Mouse (Mus musculus): ENCODE results near the gene Eps8. TPM values are rescaled to one million over a fixed set of nuclear protein-coding genes. Genes with fewer than 3 reads are reported as not detected.

Eps8 gene
- polyA plus RNA-seq, 1 experiment = 17.7 TPM

DNA sequence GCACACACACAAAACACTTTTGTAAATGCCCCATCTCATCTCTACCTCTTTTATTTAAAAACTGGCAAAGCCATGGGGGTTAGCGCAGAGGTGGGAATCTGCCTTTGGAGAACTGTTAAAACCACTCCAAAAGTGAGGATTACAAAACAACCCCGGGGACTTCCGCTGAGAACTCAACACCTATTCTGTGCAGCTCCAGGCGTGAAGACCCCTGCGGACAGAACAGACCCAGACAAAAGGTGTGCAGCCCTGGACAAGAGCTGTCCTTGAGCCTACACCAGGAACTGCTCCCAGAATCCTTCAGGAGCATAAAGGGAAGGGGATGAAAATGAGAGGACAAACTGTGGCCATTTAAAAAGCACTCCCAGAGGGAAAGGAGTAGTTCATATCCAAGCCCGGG is 159.4 kb downstream of the Eps8 start:
- Histone ChIP-seq H3K4me3 (ENCODE audit: low read depth, low read length) (no peak overlapping the region), H3K9me3 (replicated peaks; ENCODE audit: control insufficient read depth, insufficient read depth, low read length, poor library complexity, severe bottlenecking) (no peaks in the 10 kb centered on the region), H3K36me3 (ENCODE audit: control insufficient read depth, insufficient read depth, low read length, poor library complexity, severe bottlenecking) (peaks cover 2% of the 10 kb centered on the region; the same call in 1 of the 2 replicates), H3K9ac (ENCODE audit: low read depth, poor library complexity, severe bottlenecking) (no peak overlapping the region), H3K27ac (ENCODE audit: insufficient read depth, low read length) (peak overlapping the region; percentile 86), H3K4me1 (ENCODE audit: control insufficient read depth, insufficient read depth, low read length) (peaks cover 6% of the 10 kb centered on the region), H3K27me3 (ENCODE audit: control insufficient read depth, insufficient read depth, low read length, poor library complexity, severe bottlenecking) (no peaks in the 10 kb centered on the region)
- TF ChIP-seq POLR2A (IDR thresholded peaks at IDR 0.05; ENCODE audit: insufficient read depth, low read length) = no peak
- peak; percentile 85 for TF ChIP-seq EP300 (IDR thresholded peaks at IDR 0.05; ENCODE audit: insufficient read depth, low read depth, low read length)

DNA sequence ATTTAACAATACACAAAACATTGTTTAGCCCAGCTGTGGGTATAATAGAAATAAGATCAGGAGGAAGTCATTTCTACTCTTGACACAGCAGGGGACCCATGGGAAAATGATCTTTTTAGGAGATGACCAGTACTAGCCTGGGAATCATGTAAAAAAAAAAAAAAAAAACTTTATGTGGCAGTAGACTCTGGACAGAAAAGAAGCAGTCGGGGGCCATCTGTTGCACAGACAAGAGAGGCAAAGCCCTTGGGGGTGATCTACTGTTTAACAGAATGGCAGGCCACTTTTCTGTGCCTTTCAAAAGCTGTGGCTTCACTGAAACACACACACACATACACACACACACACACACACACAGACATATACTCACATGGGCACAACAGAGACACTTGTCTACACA is 159.9 kb downstream of the Eps8 start:
- TF ChIP-seq POLR2A (IDR thresholded peaks at IDR 0.05; ENCODE audit: insufficient read depth, low read length) (no peak), CTCF (IDR thresholded peaks at IDR 0.05; ENCODE audit: low read depth, low read length) (no peak), EP300 (IDR thresholded peaks at IDR 0.05; ENCODE audit: insufficient read depth, low read depth, low read length) (no peak)
- Histone ChIP-seq H3K36me3 (ENCODE audit: control insufficient read depth, insufficient read depth, low read length, poor library complexity, severe bottlenecking) (peaks cover 2% of the 10 kb centered on the region; the same call in 1 of the 2 replicates), H3K4me3 (ENCODE audit: low read depth, low read length) (no peak overlapping the region), H3K27me3 (ENCODE audit: control insufficient read depth, insufficient read depth, low read length, poor library complexity, severe bottlenecking) (no peaks in the 10 kb centered on the region), H3K9ac (ENCODE audit: low read depth, poor library complexity, severe bottlenecking) (no peak overlapping the region), H3K9me3 (replicated peaks; ENCODE audit: control insufficient read depth, insufficient read depth, low read length, poor library complexity, severe bottlenecking) (no peaks in the 10 kb centered on the region), H3K27ac (ENCODE audit: insufficient read depth, low read length) (peak overlapping the region; percentile 86), H3K4me1 (ENCODE audit: control insufficient read depth, insufficient read depth, low read length) (peaks cover 8% of the 10 kb centered on the region)

DNA sequence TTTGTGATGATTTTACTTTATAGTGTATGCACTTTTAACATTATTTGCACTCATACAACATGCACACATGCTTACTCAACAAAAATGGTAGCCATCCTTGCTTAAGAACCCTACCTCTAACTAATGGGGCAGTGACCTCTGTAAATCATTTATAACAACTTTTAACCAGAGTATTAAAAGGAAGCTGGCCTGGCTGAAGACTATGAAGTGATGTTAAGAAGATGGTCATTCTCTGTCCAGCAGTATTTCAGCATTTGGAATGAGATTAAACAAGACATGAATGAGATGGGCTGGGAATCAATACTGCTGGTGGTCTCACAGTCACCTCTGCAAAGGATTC is 160.6 kb downstream of the Eps8 start:
- H3K27ac ChIP-seq (ENCODE audit: insufficient read depth, low read length) = no peak overlapping the region
- H3K9me3 ChIP-seq (replicated peaks; ENCODE audit: control insufficient read depth, insufficient read depth, low read length, poor library complexity, severe bottlenecking) = no peaks in the 10 kb centered on the region
- no peaks in the 10 kb centered on the region for H3K36me3 ChIP-seq (ENCODE audit: control insufficient read depth, insufficient read depth, low read length, poor library complexity, severe bottlenecking)
- peaks cover 8% of the 10 kb centered on the region for H3K4me1 ChIP-seq (ENCODE audit: control insufficient read depth, insufficient read depth, low read length)
- no peak overlapping the region for H3K4me3 ChIP-seq (ENCODE audit: low read depth, low read length)
- H3K9ac ChIP-seq (ENCODE audit: low read depth, poor library complexity, severe bottlenecking) = no peak overlapping the region
- TF ChIP-seq CTCF (IDR thresholded peaks at IDR 0.05; ENCODE audit: low read depth, low read length) (no peak), EP300 (IDR thresholded peaks at IDR 0.05; ENCODE audit: insufficient read depth, low read depth, low read length) (no peak), POLR2A (IDR thresholded peaks at IDR 0.05; ENCODE audit: insufficient read depth, low read length) (no peak)
- H3K27me3 ChIP-seq (ENCODE audit: control insufficient read depth, insufficient read depth, low read length, poor library complexity, severe bottlenecking) = no peaks in the 10 kb centered on the region

DNA sequence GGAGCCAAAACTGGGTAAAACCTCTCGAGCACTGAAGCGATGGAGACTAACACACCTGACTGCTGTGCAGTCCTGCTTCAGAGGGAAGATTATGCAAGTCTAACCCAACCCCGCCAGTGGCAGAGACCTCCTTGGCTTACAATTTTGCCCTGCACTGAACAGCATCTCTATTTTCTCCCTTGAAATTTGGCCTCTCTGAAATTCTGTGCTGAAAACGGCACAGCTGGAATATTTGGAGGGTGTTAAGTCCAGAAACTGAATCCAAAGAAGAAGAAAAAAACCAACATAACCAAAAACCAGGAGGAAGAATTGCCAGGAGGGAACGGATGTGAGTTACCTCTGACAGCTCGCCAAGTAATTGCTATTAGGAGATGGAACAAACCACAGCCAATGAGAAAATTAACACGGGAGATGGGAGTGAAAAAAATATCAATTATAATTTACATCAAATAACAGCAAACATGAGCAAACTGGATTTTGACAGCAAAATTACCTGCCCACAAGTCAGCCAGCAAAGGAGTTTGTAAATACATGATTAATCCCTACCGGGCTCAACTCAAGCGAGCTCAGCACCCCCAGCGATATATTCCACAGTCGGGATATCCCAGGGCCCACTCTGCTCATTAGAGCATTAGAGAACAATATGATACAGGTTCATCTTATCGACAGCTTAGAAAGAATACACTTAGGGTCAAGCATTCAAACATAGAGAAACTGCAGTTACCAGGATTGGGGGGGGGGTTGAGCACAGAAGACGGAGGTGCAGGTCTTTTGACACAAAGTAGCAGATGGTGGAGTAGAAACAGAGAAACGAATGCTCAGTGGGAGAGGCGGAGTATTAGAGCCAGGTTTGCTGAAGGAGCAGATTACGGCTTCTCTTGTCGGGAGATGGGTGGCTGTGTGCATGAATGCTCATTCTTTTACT is 161.2 kb downstream of the Eps8 start:
- Histone ChIP-seq H3K9ac (ENCODE audit: low read depth, poor library complexity, severe bottlenecking) (no peak overlapping the region), H3K4me1 (ENCODE audit: control insufficient read depth, insufficient read depth, low read length) (peaks cover 9% of the 10 kb centered on the region), H3K27ac (ENCODE audit: insufficient read depth, low read length) (no peak overlapping the region), H3K36me3 (ENCODE audit: control insufficient read depth, insufficient read depth, low read length, poor library complexity, severe bottlenecking) (no peaks in the 10 kb centered on the region), H3K4me3 (ENCODE audit: low read depth, low read length) (no peak overlapping the region), H3K9me3 (replicated peaks; ENCODE audit: control insufficient read depth, insufficient read depth, low read length, poor library complexity, severe bottlenecking) (no peaks in the 10 kb centered on the region), H3K27me3 (ENCODE audit: control insufficient read depth, insufficient read depth, low read length, poor library complexity, severe bottlenecking) (no peaks in the 10 kb centered on the region)
- no peak for TF ChIP-seq EP300 (IDR thresholded peaks at IDR 0.05; ENCODE audit: insufficient read depth, low read depth, low read length)
- no peak for TF ChIP-seq CTCF (IDR thresholded peaks at IDR 0.05; ENCODE audit: low read depth, low read length)
- no peak for TF ChIP-seq POLR2A (IDR thresholded peaks at IDR 0.05; ENCODE audit: insufficient read depth, low read length)

DNA sequence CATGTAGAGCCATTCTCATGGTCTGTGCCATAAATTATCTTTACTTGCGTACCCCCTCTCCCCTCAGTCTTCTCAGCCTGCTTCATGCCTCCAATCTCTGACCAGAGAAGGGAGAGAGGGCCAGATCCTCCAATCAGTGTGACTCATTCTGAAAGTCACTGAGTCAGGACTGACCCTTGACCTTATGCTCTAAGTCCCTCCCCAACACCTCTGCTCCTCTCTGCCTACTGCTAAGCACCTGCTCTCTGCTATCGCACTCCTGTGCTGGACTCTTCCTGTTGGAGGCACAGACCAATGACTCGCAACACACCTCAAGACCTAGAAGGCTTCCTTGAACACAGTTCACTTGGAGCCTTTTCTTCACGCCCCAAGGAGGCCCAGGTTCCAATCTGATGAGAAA is 162.1 kb downstream of the Eps8 start:
- no peaks in the 10 kb centered on the region for H3K9me3 ChIP-seq (replicated peaks; ENCODE audit: control insufficient read depth, insufficient read depth, low read length, poor library complexity, severe bottlenecking)
- H3K4me3 ChIP-seq (ENCODE audit: low read depth, low read length) = no peak overlapping the region
- peaks cover 11% of the 10 kb centered on the region for H3K4me1 ChIP-seq (ENCODE audit: control insufficient read depth, insufficient read depth, low read length)
- H3K9ac ChIP-seq (ENCODE audit: low read depth, poor library complexity, severe bottlenecking) = no peak overlapping the region
- no peaks in the 10 kb centered on the region for H3K27me3 ChIP-seq (ENCODE audit: control insufficient read depth, insufficient read depth, low read length, poor library complexity, severe bottlenecking)
- H3K36me3 ChIP-seq (ENCODE audit: control insufficient read depth, insufficient read depth, low read length, poor library complexity, severe bottlenecking) = no peaks in the 10 kb centered on the region
- H3K27ac ChIP-seq (ENCODE audit: insufficient read depth, low read length) = no peak overlapping the region
- 0 out of 2 replicates have a peak, but pooled peaks have one; percentile 4 for TF ChIP-seq EP300 (IDR thresholded peaks at IDR 0.05; ENCODE audit: insufficient read depth, low read depth, low read length)
- no peak for TF ChIP-seq CTCF (IDR thresholded peaks at IDR 0.05; ENCODE audit: low read depth, low read length)
- no peak for TF ChIP-seq POLR2A (IDR thresholded peaks at IDR 0.05; ENCODE audit: insufficient read depth, low read length)

- H3K36me3 ChIP-seq (ENCODE audit: control insufficient read depth, insufficient read depth, low read length, poor library complexity, severe bottlenecking) = no peaks in the 10 kb centered on the region
- H3K4me3 ChIP-seq (ENCODE audit: low read depth, low read length) = no peak overlapping the region
- peaks cover 14% of the 10 kb centered on the region for H3K4me1 ChIP-seq (ENCODE audit: control insufficient read depth, insufficient read depth, low read length)
- no peak for TF ChIP-seq CTCF (IDR thresholded peaks at IDR 0.05; ENCODE audit: low read depth, low read length)
- no peak for TF ChIP-seq POLR2A (IDR thresholded peaks at IDR 0.05; ENCODE audit: insufficient read depth, low read length)
- TF ChIP-seq EP300 (IDR thresholded peaks at IDR 0.05; ENCODE audit: insufficient read depth, low read depth, low read length) = no peak
- no peaks in the 10 kb centered on the region for H3K27me3 ChIP-seq (ENCODE audit: control insufficient read depth, insufficient read depth, low read length, poor library complexity, severe bottlenecking)
- H3K27ac ChIP-seq (ENCODE audit: insufficient read depth, low read length) = no peak overlapping the region
- H3K9ac ChIP-seq (ENCODE audit: low read depth, poor library complexity, severe bottlenecking) = no peak overlapping the region
- H3K9me3 ChIP-seq (replicated peaks; ENCODE audit: control insufficient read depth, insufficient read depth, low read length, poor library complexity, severe bottlenecking) = no peaks in the 10 kb centered on the region
Observed at GRCm38 (mm10) chr6:137491659-137492058, 163.0 kb downstream of the Eps8 start.

Data from ES-Bruce4 (cell line).